Mouse (Mus musculus): Measurements from ENCODE around the gene Gapvd1. TPM values are rescaled to one million over a fixed set of nuclear protein-coding genes. Genes with fewer than 3 reads are reported as not detected.
A peak's percentile ranks its signal among the peaks of the same experiment; 100 is the strongest.

Gene Gapvd1
- polyA plus RNA-seq, 1 experiment, result 26.6 TPM

DNA sequence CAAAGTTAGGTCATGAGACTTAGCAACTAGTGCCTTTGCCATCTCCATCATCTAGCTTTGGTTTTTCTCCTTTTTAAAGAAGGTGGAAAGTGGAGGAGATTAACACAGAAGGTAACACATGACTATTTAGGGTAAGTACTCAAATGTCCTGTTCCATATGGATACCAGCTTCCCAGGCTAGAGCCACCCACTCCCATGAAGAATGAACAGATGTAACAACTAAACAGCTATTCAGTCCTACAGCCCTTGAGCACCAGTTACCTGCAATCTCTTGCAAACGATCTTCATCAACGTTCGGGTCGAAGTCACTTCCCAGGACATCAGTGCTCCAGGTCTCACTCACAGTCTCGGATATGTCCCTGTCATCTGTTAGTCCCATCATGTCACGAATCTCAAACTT is 43.1 kb downstream of the Gapvd1 start:
- DNase-seq (ENCODE audit: low spot score), result no peak

DNA sequence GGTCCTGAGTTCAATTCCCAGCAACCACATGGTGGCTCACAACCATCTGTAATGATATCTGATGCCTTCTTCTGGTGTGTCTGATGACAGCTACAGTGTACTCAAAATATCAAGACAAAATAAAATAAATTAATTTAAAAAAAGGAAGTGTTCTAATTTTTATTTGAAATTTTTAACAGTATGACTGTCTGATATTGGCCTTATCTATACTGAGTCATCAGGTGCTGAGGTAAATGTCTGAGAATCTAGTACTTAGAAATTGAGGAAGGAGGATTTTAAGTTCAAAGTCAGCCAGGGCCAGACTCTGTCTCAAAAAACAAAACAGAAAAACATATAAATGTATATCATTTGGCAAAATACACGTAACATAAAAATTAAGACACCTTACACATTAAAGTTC is 46.4 kb downstream of the Gapvd1 start:
- DNase-seq (ENCODE audit: low spot score), result no peak

- DNase-seq (ENCODE audit: low spot score), result no peak
Measured at GRCm38 (mm10) chr2:34696592-34696991, 58.4 kb downstream of the Gapvd1 start.

DNA sequence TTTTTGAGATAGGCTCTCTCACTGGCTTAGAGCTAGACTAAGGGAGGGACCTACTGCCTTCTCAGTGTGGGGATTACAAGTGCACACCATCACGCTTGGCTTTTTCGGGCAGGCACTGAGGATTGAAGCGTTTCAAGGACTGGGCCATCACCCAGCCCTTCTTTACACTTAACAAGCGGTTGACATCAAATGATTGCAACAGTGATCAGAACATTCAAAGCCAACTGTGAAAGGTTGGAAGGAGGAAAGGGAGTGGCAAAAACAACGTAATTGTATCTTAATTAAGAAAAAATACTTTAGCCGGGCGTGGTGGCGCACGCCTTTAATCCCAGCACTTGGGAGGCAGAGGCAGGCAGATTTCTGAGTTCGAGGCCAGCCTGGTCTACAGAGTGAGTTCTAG is 62.2 kb downstream of the Gapvd1 start:
- no peak for DNase-seq (ENCODE audit: low spot score)

- no peak for DNase-seq (ENCODE audit: low spot score)
Measured at GRCm38 (mm10) chr2:34684076-34684870, 70.8 kb downstream of the Gapvd1 start.

- no peak for DNase-seq (ENCODE audit: low spot score)
Measured at GRCm38 (mm10) chr2:34677976-34678375, 77.1 kb downstream of the Gapvd1 start.

DNA sequence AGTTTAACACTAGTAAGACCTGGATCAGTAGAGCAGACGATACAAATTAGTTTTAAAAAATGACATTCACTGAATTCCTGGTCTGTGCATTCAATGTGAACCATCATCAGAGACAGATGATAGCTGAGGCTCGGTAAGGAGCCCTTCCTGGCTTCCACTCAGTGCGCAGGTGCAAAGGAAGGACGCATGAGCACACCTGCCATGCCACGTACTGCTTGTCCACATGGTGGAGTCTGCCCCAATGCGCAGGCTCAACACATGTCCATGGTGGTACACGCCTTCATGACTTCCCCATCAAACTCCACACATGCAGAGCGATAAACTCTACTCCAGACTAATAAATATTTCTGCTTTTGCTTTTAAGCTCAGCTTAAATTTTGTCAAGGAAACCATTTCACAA is 78.0 kb downstream of the Gapvd1 start:
- DNase-seq (ENCODE audit: low spot score), result no peak

DNA sequence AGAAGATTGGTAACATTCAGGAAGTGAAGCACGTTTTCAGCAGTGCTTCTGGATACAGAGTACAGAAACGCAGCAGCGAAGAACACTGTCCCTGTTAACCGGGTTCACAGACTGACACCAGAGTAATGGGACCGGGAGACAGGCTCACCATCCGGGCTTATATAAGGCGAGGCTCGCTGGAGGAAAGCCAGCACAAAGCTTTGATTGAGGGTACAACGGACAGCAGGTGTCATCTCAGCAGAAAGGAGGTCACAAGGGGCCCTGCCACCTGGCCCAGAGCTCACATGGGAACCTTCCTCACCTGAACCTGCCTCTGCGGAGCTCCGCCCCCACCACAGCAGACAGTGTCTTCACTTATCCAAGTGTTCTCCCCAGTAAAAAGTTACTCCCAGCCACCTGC is 81.2 kb downstream of the Gapvd1 start:
- DNase-seq (ENCODE audit: low spot score), result no peak

GRCm38 (mm10) chr2:34671385-34672026 is 83.5 kb downstream of the Gapvd1 start:
- no peak for DNase-seq (ENCODE audit: low spot score)

DNA sequence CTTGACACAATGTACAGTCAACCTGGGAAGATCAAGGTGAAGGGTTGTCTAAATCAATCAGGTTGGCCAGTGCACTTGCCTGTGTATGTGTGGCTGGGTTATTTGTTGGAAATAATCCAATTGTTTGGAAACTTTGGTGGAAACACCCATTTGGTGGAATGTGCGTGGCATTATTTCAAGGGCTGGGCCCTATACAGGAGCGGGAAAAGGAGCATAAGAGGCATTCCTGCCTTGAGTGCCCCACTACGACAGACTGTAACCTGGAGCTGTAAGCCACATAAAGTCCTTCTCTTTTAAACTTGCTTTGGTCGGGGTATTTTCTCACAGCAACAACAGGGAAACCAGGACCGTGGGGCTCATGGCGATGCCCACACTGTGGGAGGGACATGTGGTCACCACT is 84.6 kb downstream of the Gapvd1 start:
- DNase-seq (ENCODE audit: low spot score), result no peak

GRCm38 (mm10) chr2:34669203-34669746 is 85.8 kb downstream of the Gapvd1 start:
- no peak for DNase-seq (ENCODE audit: low spot score)

- no peak for DNase-seq (ENCODE audit: low spot score)
Measured at GRCm38 (mm10) chr2:34668440-34669191, 86.4 kb downstream of the Gapvd1 start.

GRCm38 (mm10) chr2:34667820-34668219 is 87.2 kb downstream of the Gapvd1 start:
- DNase-seq (ENCODE audit: low spot score), result no peak

DNA sequence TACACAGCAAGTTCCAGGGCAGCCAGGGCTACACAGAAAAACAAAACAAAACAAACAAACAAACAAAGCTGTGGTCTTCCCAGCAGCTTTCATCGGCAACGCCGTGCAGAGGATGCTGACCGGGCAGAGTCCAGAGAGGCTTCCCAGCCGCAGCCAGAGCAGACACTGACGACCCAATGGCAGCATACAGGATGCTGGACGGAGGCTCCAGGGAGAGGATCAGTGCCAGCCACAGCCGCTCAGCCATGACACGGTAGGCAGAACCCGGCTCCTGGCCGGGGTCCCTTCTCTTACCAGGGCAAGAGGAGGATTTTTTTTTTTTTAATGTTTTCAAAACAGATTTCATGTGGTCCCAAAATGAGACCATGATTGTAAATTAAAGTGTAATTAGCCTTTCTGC is 107.6 kb downstream of the Gapvd1 start:
- no peak for DNase-seq (ENCODE audit: low spot score)

DNA sequence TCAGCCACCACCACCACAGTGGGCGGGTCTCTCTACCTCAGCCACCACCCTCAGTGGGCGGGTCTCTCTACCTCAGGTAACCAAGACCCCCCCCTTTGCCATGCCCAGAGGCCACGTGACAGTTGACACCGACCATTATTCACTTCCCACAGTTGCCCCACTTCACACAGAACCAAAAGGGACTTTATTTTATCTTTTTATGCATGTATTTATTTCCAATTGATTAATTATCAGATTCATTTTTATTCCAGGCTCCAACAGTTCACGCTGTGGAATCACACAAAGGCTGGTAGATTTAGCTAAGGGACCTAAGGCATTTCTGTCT is 108.5 kb downstream of the Gapvd1 start:
- no peak for DNase-seq (ENCODE audit: low spot score)

DNA sequence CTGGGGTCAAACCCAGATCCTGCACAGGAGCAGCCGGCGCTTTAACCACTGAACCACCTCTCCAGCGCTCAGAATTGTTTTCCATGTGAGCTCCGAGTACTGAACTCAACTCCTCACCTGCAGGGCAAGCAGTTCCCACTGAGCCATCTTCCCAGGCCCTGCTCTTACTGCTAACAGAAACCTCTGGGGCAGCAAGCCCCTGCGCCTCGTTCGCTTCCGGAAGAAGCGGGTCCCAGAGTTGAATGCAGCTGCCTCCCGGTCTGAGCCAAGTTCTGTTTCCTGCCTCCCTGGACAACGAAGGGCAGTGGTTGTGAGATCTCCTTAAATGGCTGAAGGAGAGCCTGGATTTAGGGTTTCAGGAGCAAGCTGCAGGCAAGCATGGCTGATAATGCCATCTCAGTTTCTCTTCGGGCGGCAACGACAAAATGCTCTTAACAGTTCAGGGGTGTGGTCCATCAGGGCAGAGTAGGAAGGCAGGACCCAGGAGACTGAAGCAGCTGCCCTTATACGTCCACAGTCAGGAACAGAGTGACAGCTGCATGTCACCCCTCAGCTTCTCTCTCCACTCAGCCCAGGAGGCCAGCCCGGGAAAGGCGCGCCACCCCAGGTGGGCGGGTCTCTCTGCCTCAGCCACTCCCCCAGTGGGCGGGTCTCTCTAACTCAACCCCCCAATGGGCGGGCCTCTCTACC is 109.0 kb downstream of the Gapvd1 start:
- peak; percentile 38 for DNase-seq (ENCODE audit: low spot score)

DNA sequence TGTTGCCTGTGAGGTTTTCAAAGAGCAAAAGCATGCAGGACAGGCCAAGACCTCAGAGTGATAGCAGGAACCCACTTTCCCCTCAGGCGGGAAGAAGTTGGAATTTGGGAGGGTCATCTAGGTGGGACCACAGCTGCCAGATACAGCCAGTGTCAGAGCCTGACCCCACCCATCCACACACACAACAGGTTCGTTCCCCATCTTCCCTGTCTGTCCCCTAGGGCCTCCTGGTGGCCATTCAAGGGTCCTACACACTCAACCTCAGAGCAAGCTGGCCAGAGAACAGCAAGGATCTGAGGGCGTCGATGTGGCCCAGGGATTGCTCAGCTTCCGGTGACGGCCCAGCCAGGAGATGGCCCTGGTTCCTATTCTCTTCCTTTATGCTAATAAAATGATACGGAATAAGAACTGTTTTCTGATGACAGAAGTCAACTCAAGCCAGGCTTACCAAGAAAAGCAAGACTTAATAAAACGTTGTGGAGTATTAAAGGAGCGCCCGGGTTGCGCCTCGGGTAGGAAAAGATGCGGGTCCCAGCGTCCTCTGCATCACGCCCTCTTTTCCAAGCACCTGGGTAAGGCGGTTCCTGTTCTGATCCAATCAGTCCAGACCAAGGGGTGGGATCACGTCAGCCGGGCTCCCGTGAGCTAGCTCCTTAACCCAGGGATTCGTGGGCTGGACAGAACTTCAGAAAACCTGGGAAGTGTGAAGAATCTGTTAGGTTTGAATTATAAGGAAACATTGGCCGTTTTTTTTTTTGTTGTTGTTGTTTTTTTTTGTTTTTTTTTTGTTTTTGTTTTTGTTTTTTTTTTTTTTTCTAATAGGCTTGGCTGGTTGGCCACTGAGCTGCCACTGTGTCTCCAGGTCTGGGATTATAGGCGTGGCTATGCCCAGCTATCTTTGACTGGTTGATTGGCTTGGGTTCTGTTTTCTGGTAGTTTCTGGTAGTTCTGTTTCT is 110.2 kb downstream of the Gapvd1 start:
- no peak for DNase-seq (ENCODE audit: low spot score)

GRCm38 (mm10) chr2:34642351-34642750 is 112.7 kb downstream of the Gapvd1 start:
- no peak for DNase-seq (ENCODE audit: low spot score)

- no peak for DNase-seq (ENCODE audit: low spot score)
Measured at GRCm38 (mm10) chr2:34639725-34640124, 115.3 kb downstream of the Gapvd1 start.

DNA sequence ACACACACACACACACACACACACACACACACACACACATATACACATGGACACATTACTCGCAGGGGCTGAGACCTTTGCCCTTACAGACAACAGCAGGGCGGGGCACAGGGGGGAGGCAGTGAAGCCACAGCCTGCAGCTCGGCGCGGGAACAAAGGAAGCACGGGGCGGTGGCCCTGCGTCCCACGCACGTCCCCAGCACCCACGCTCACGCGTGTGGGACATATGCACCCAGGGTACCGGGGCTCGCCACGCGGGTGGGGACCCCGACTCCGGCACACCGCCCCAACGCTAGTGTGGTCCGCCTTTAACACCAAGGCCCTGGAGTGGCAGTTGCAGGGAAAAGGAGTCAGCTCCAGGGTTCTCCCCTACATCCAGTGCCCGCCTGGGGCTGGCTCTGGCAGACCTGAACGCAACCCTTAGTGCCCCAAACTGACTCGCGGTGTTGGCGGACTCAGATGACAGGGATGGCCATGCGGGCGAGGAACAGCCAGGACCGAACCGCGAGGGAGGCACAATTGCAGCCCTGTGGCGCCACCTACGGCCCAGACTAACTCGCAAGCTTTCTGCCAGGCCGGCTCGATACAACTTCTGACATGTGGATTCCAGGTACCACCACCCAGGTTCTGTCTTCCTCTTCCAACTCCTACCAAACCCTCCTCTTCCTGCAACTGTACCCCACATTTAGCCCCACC is 115.9 kb downstream of the Gapvd1 start:
- peak; percentile 77 for DNase-seq (ENCODE audit: low spot score)

Data from urinary bladder, adult 2 months (tissue).